Mouse (Mus musculus): ENCODE data around the gene Gm38100.

Gm38100 gene

GRCm38 (mm10) chr1:175920029-175920428 lies at the start of gene Gm38100:
Gene Gm38100 (plus strand): TSS chr1:175920329.
- no peak for DNase-seq

- no peak for DNase-seq
Measured at GRCm38 (mm10) chr1:175870716-175871115, 49.4 kb upstream of the Gm38100 start.

GRCm38 (mm10) chr1:175872028-175872816 lies 47.9 kb upstream of the Gm38100 start:
- DNase-seq = peak; percentile 10

GRCm38 (mm10) chr1:175880453-175881296 lies 39.5 kb upstream of the Gm38100 start, which contains the start of gene Exo1:
Gene Exo1 (plus strand): TSS chr1:175880581.
- peak; percentile 88 for DNase-seq

GRCm38 (mm10) chr1:175883398-175883797 lies 36.7 kb upstream of the Gm38100 start:
- DNase-seq = no peak

- no peak for DNase-seq
Measured at GRCm38 (mm10) chr1:175893263-175893662, 26.9 kb upstream of the Gm38100 start.

GRCm38 (mm10) chr1:175893726-175894125 lies 26.4 kb upstream of the Gm38100 start:
- DNase-seq = peak; percentile 24

- no peak for DNase-seq
Measured at GRCm38 (mm10) chr1:175911207-175911606, 8.9 kb upstream of the Gm38100 start.

- no peak for DNase-seq
Measured at GRCm38 (mm10) chr1:175912038-175912437, 8.1 kb upstream of the Gm38100 start.

GRCm38 (mm10) chr1:175913728-175914303 lies 6.3 kb upstream of the Gm38100 start:
- DNase-seq = no peak

- DNase-seq = no peak
Measured at GRCm38 (mm10) chr1:175921091-175921490, 962 bp downstream of the Gm38100 start.

- peak; percentile 80 for DNase-seq
Measured at GRCm38 (mm10) chr1:175923848-175924787, 4.0 kb downstream of the Gm38100 start.

- no peak for DNase-seq
Measured at GRCm38 (mm10) chr1:175931391-175931790, 11.3 kb downstream of the Gm38100 start.

GRCm38 (mm10) chr1:175936282-175936737 lies 16.2 kb downstream of the Gm38100 start:
- DNase-seq = peak; percentile 80

GRCm38 (mm10) chr1:175938731-175939130 lies 18.6 kb downstream of the Gm38100 start:
- DNase-seq = no peak

GRCm38 (mm10) chr1:175943168-175943567 lies 23.0 kb downstream of the Gm38100 start:
- DNase-seq = no peak

GRCm38 (mm10) chr1:175946718-175947315 lies 26.7 kb downstream of the Gm38100 start:
- no peak for DNase-seq

GRCm38 (mm10) chr1:175950421-175950820 lies 30.3 kb downstream of the Gm38100 start:
- no peak for DNase-seq

- DNase-seq = no peak
Measured at GRCm38 (mm10) chr1:175950851-175951250, 30.7 kb downstream of the Gm38100 start.

- no peak for DNase-seq
Measured at GRCm38 (mm10) chr1:175961786-175962185, 41.7 kb downstream of the Gm38100 start.

- DNase-seq = no peak
Measured at GRCm38 (mm10) chr1:175967004-175967745, 47.0 kb downstream of the Gm38100 start.

All from lung, postnatal 10 days (tissue).